Mouse (Mus musculus) heart, postnatal 0 days (tissue): Measurements from ENCODE around the gene Dxo. TPM values are rescaled to one million over a fixed set of nuclear protein-coding genes. Genes with fewer than 3 reads are reported as not detected.

Source experiments
- ATAC-seq: fragments of 200-750 bp; cut with Nextera tagmentation; 2 replicates; pipeline ENCODE4 v1.8.0; 2017; ENCODE audit warnings: low read depth, moderate number of reproducible peaks, moderate library complexity; ENCODE audit not compliant: insufficient read depth
- DNase-seq: peaks from one replicate; pipeline ENCODE4 v3.0.0-alpha.2; 2016; ENCODE audit warnings: low spot score
- H3K27ac ChIP-seq: fragments of 300-500 bp; sonication (generic); 2 replicates; pipeline ENCODE4 v1.5.1; 2014; ENCODE audit warnings: low read depth, mild to moderate bottlenecking
- H3K27me3 ChIP-seq: fragments of 300-500 bp; sonication (generic); 2 replicates; pipeline ENCODE4 v1.6.1; 2014; ENCODE audit warnings: low read length, mixed read lengths; ENCODE audit not compliant: control insufficient read depth, insufficient read depth
- H3K36me3 ChIP-seq: fragments of 300-500 bp; sonication (generic); replicated peaks from 2 replicates; pipeline ENCODE4 v1.6.1; 2014; ENCODE audit warnings: low read length, mixed read lengths; ENCODE audit not compliant: control insufficient read depth, insufficient read depth
- H3K4me1 ChIP-seq: fragments of 300-500 bp; sonication (generic); 2 replicates; pipeline ENCODE4 v1.6.1; 2014; ENCODE audit warnings: antibody characterized with exemption; ENCODE audit not compliant: control insufficient read depth, insufficient read depth
- H3K4me2 ChIP-seq: fragments of 300-500 bp; sonication (generic); 2 replicates; pipeline ENCODE4 v1.6.1; 2014; ENCODE audit warnings: low read depth, mild to moderate bottlenecking, low read length, moderate library complexity
- H3K4me3 ChIP-seq: fragments of 300-500 bp; sonication (generic); 2 replicates; pipeline ENCODE4 v1.5.1; 2014; ENCODE audit warnings: low read depth, low read length
- H3K9ac ChIP-seq: fragments of 300-500 bp; sonication (generic); replicated peaks from 2 replicates; pipeline ENCODE4 v1.6.1; 2014; ENCODE audit warnings: low read depth, low read length, mixed read lengths
- H3K9me3 ChIP-seq: fragments of 300-500 bp; sonication (generic); replicated peaks from 2 replicates; pipeline ENCODE4 v1.6.1; 2016; ENCODE audit warnings: low read length; ENCODE audit not compliant: control insufficient read depth
- CTCF ChIP-seq: IDR thresholded peaks from 2 replicates; pipeline ENCODE4 v1.5.1; 2016; ENCODE audit warnings: antibody characterized with exemption, control low read depth, low read depth
- EP300 ChIP-seq: IDR thresholded peaks from 2 replicates; pipeline ENCODE4 v1.6.1; 2016; ENCODE audit warnings: antibody characterized with exemption, low read depth
- WGBS: fragments of 180-500 bp; shearing (Covaris S2); extraction: QIAGEN DNeasy Blood & Tissue Kit; methylation state at CpG from one replicate; pipeline ENCODE4 v1.1.7; 2014; 5-methylcytosine and 5-hydroxymethylcytosine counted together
- polyA plus RNA-seq: library from polyadenylated mRNA; unstranded; fragments of >200 nt; fragmentation: Nextera tagmentation; extraction: Ambion mirVana; gene quantifications from 2 replicates; pipeline ENCODE4 v1.2.1, GENCODE M21; 2015
- total RNA-seq: library from RNA; depleted of rRNA; stranded (reverse); fragments of >200 nt; gene quantifications from 2 replicates; pipeline ENCODE4 v1.2.3, GENCODE M21; 2014; ENCODE audit warnings: low replicate concordance

The Dxo gene
- total and polyA plus RNA-seq, 2 experiments from 2014 or later = 19.2 to 23.0 TPM

DNA sequence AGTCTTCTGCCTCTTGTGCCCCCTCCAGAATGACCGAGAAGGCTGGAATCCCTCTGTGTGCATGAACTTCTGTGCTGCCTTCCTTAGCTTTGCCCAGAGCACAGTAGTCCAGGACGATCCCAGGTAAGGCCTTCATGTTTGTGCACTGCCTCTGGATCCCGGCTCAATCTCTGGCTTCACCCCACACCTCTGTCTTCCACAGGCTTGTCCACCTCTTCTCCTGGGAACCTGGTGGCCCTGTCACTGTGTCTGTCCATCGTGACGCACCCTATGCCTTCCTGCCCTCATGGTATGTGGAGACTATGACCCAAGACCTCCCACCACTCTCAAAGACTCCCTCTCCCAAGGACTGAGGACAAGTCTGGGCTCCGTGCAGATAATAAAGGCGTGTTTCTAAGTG, 2.0 kb downstream of the Dxo start:
- TF ChIP-seq CTCF (no peak), EP300 (no peak)
- H3K27me3 ChIP-seq = no peaks in the 10 kb centered on the region
- H3K4me3 ChIP-seq = no peak overlapping the region
- DNase-seq = no peak
- H3K36me3 ChIP-seq = peaks cover 52% of the 10 kb centered on the region
- H3K9me3 ChIP-seq = no peaks in the 10 kb centered on the region
- no peak overlapping the region for H3K27ac ChIP-seq
- H3K4me1 ChIP-seq = peaks cover 17% of the 10 kb centered on the region
- no peak for ATAC-seq
- 80% methylated on average over 7 of the region's 7 CpGs for WGBS
- no peak overlapping the region for H3K9ac ChIP-seq
- H3K4me2 ChIP-seq = no peak overlapping the region

DNA sequence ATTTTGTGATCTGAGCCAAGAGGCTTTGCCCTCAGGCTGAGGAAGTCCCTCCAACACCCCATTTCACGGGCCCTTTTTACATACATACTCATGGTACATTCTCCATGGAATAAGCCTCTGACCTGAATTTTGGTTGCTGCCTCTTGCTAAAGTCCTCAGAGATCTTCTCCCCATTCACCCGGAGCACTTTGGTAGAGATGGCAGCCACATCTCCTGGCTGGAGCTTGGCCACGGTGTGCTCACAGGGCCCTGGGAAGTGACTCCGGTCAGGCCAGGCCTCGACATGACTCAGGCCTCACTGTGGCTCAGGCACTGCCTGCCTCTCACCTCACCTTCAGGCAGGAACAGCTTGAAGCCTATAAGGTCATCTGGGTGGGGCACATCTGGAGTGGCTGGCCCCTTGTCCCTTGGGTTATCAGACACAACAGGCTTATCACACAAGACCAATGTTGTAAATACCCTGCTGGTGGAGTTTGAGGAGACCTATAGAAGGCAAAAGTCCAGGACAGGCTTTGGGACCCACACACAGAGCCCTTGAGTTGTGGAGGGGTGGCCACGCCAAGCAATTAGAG, 4.0 kb downstream of the Dxo start:
- Histone ChIP-seq H3K4me2 (no peak overlapping the region), H3K4me3 (no peak overlapping the region), H3K9ac (no peak overlapping the region), H3K9me3 (no peaks in the 10 kb centered on the region), H3K27me3 (no peaks in the 10 kb centered on the region), H3K36me3 (peaks cover 64% of the 10 kb centered on the region), H3K27ac (no peak overlapping the region), H3K4me1 (peaks cover 14% of the 10 kb centered on the region)
- no peak for DNase-seq
- no peak for TF ChIP-seq CTCF
- no peak for TF ChIP-seq EP300
- 82% methylated on average over 6 of the region's 6 CpGs for WGBS
- no peak for ATAC-seq

GRCm38 (mm10) chr17:34844884-34845283, 8.1 kb downstream of the Dxo start:
- peaks cover 75% of the 10 kb centered on the region for H3K36me3 ChIP-seq

DNA sequence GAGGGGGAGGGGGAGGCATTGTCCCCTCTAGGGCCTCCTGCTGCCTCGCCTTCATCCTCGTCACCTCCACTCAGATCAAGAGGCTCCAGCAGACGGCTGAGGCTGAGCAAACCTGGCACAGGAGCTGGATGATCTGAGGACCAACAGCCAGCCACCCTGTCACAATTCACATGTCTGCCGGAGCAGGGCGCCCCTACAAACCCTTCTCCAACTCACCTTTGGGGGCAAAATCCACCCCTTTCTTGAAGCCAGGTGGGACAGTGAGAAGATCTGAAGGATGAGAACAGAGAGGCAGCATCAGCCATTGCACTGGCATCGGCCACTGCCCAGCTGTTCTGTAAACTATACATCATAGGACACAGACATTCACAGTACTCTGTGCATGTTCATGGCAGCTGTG, 10.4 kb downstream of the Dxo start:
- DNase-seq (no peak), ATAC-seq (no peak)
- no peaks in the 10 kb centered on the region for H3K27me3 ChIP-seq
- H3K4me3 ChIP-seq = no peak overlapping the region
- WGBS = 80% methylated on average over 6 of the region's 6 CpGs
- no peak overlapping the region for H3K9ac ChIP-seq
- H3K4me1 ChIP-seq = peaks cover 13% of the 10 kb centered on the region
- peaks cover 55% of the 10 kb centered on the region for H3K36me3 ChIP-seq
- H3K27ac ChIP-seq = no peak overlapping the region
- no peaks in the 10 kb centered on the region for H3K9me3 ChIP-seq
- no peak overlapping the region for H3K4me2 ChIP-seq
- TF ChIP-seq CTCF (no peak), EP300 (no peak)

More at GRCm38 (mm10) chr17:34844884-34845283, 8.1 kb downstream of the Dxo start:
- Histone ChIP-seq H3K4me2 (no peak overlapping the region), H3K27me3 (no peaks in the 10 kb centered on the region), H3K9me3 (no peaks in the 10 kb centered on the region), H3K9ac (no peak overlapping the region), H3K4me1 (peaks cover 5% of the 10 kb centered on the region), H3K27ac (no peak overlapping the region), H3K4me3 (no peak overlapping the region)
- WGBS = 86% methylated on average over 13 of the region's 13 CpGs
- no peak for ATAC-seq
- no peak for TF ChIP-seq EP300
- no peak for TF ChIP-seq CTCF
- DNase-seq = no peak

GRCm38 (mm10) chr17:34847615-34848014, 10.8 kb downstream of the Dxo start:
- 86% methylated on average over 7 of the region's 7 CpGs for WGBS
- Histone ChIP-seq H3K4me1 (peaks cover 13% of the 10 kb centered on the region), H3K27me3 (no peaks in the 10 kb centered on the region), H3K9me3 (no peaks in the 10 kb centered on the region), H3K4me3 (no peak overlapping the region), H3K36me3 (peaks cover 55% of the 10 kb centered on the region), H3K4me2 (no peak overlapping the region), H3K27ac (no peak overlapping the region), H3K9ac (no peak overlapping the region)
- TF ChIP-seq CTCF (no peak), EP300 (no peak)
- DNase-seq (no peak), ATAC-seq (no peak)
